Mouse (Mus musculus) ES-Bruce4 (cell line): ENCODE results near the gene Ift43.

Source experiments
- CTCF ChIP-seq: IDR thresholded peaks from one replicate; pipeline ENCODE4 v1.8.1; 2011; ENCODE audit warnings: low read depth, low read length
- EP300 ChIP-seq: IDR thresholded peaks from 2 replicates; pipeline ENCODE4 v1.6.1; 2011; ENCODE audit warnings: low read depth, low read length; ENCODE audit not compliant: insufficient read depth
- POLR2A ChIP-seq: IDR thresholded peaks from one replicate; pipeline ENCODE4 v1.8.1; 2011; ENCODE audit warnings: low read length; ENCODE audit not compliant: insufficient read depth

GRCm38 (mm10) chr12:86088042-86088441 is 5.7 kb downstream of the Ift43 start:
- TF ChIP-seq EP300 = no peak
- TF ChIP-seq POLR2A = no peak
- TF ChIP-seq CTCF = no peak
